Mouse (Mus musculus): Measurements from ENCODE around the gene Gm49361.
"Not testable (repeated sequence)": the region's sequence is repeated elsewhere in the genome, so short reads cannot be mapped to it uniquely, and the experiment has no call there.

Gm49361 gene

GRCm38 (mm10) chr14:57690681-57691080, 55.2 kb downstream of the Gm49361 start:
- DNase-seq (ENCODE audit: low spot score in 2 of 2): no peak

- DNase-seq (ENCODE audit: low spot score in 2 of 2): not testable (repeated sequence)
Observed at GRCm38 (mm10) chr14:57688066-57688465, 57.8 kb downstream of the Gm49361 start.

GRCm38 (mm10) chr14:57687441-57687840, 58.5 kb downstream of the Gm49361 start:
- no peak for DNase-seq (ENCODE audit: low spot score in 2 of 2)

GRCm38 (mm10) chr14:57686647-57687046, 59.3 kb downstream of the Gm49361 start:
- DNase-seq (ENCODE audit: low spot score in 2 of 2): no peak

- DNase-seq (ENCODE audit: low spot score in 2 of 2): peak; percentile 46 to 62
Observed at GRCm38 (mm10) chr14:57684579-57684978, 61.3 kb downstream of the Gm49361 start.

GRCm38 (mm10) chr14:57682751-57683150, 63.2 kb downstream of the Gm49361 start:
- DNase-seq (ENCODE audit: low spot score in 2 of 2): no peak

GRCm38 (mm10) chr14:57679958-57680535, 65.9 kb downstream of the Gm49361 start:
- peak; percentile 76 to 82 for DNase-seq (ENCODE audit: low spot score in 2 of 2)

- DNase-seq (ENCODE audit: low spot score in 2 of 2): no peak
Observed at GRCm38 (mm10) chr14:57679523-57679922, 66.4 kb downstream of the Gm49361 start.

GRCm38 (mm10) chr14:57675481-57675880, 70.4 kb downstream of the Gm49361 start:
- no peak for DNase-seq (ENCODE audit: low spot score in 2 of 2)

GRCm38 (mm10) chr14:57665628-57665950, 80.3 kb downstream of the Gm49361 start:
- DNase-seq (ENCODE audit: low spot score in 2 of 2): no peak

- peak; percentile 75 to 76 for DNase-seq (ENCODE audit: low spot score in 2 of 2)
Observed at GRCm38 (mm10) chr14:57664822-57665627, 80.9 kb downstream of the Gm49361 start, which contains the start of gene Xpo4. Gene Xpo4, minus strand, starts transcription at chr14:57665430.

- no peak for DNase-seq (ENCODE audit: low spot score in 2 of 2)
Observed at GRCm38 (mm10) chr14:57664311-57664821, 81.5 kb downstream of the Gm49361 start.

- no peak for DNase-seq (ENCODE audit: low spot score in 2 of 2)
Observed at GRCm38 (mm10) chr14:57663630-57664029, 82.3 kb downstream of the Gm49361 start.

GRCm38 (mm10) chr14:57658301-57658700, 87.6 kb downstream of the Gm49361 start:
- DNase-seq (ENCODE audit: low spot score in 2 of 2): no peak

GRCm38 (mm10) chr14:57657500-57657899, 88.4 kb downstream of the Gm49361 start:
- no peak for DNase-seq (ENCODE audit: low spot score in 2 of 2)

- not testable (repeated sequence) for DNase-seq (ENCODE audit: low spot score in 2 of 2)
Observed at GRCm38 (mm10) chr14:57656519-57656918, 89.4 kb downstream of the Gm49361 start.

- no peak for DNase-seq (ENCODE audit: low spot score in 2 of 2)
Observed at GRCm38 (mm10) chr14:57649501-57649900, 96.4 kb downstream of the Gm49361 start.

- DNase-seq (ENCODE audit: low spot score in 2 of 2): no peak
Observed at GRCm38 (mm10) chr14:57646155-57646554, 99.7 kb downstream of the Gm49361 start.

- no peak for DNase-seq (ENCODE audit: low spot score in 2 of 2)
Observed at GRCm38 (mm10) chr14:57639153-57639552, 106.8 kb downstream of the Gm49361 start.

GRCm38 (mm10) chr14:57634141-57634540, 111.8 kb downstream of the Gm49361 start:
- no peak for DNase-seq (ENCODE audit: low spot score in 2 of 2)

GRCm38 (mm10) chr14:57629595-57629994, 116.3 kb downstream of the Gm49361 start:
- no peak for DNase-seq (ENCODE audit: low spot score in 2 of 2)

- no peak for DNase-seq (ENCODE audit: low spot score in 2 of 2)
Observed at GRCm38 (mm10) chr14:57622934-57623333, 123.0 kb downstream of the Gm49361 start.

GRCm38 (mm10) chr14:57621699-57622098, 124.2 kb downstream of the Gm49361 start:
- DNase-seq (ENCODE audit: low spot score in 2 of 2): no peak
